10 mouse cellular contexts compared by ENCODE assay signal in genomic region chr16:93903027-93903426, GRCm38 (mm10). TPM values are rescaled to one million over a fixed set of nuclear protein-coding genes. Genes with fewer than 3 reads are reported as not detected.
A peak's percentile ranks its signal among the peaks of the same experiment; 100 is the strongest.
DNase-seq lines count a peak whose midpoint lies in the region; TF ChIP-seq lines count a peak whose summit lies in the region.
"Had no signal": no experiment of that assay in that cellular context is flagged by ENCODE, and none has a peak within 500 bp of the region (broad histone marks: within the 10 kb centered on the region; RNA-seq: fewer than 3 reads in every experiment).

No protein-coding gene starts in this region.

- DNase-seq in kidney, adult 18-20 months = peak; percentile 27
- no peak for DNase-seq in kidney, adult 9 months
- no peak for DNase-seq in spleen, adult 2 months (ENCODE audit: low read depth in 1 of 2, low spot score in 2 of 2)
- DNase-seq in spleen, adult 12 weeks (ENCODE audit: low spot score) = no peak
- DNase-seq in thymus, postnatal 25 days = peak; percentile 31
- DNase-seq in left cerebral cortex, postnatal 25 days (ENCODE audit: low spot score in 2 of 2) = no peak
- no peak for DNase-seq in urinary bladder, postnatal 14 days (ENCODE audit: low spot score)
- DNase-seq: liver, embryonic 13.5 days had no signal

- WGBS in spleen, adult 2 months = 91% methylated on average over 6 of the region's 6 CpGs

- TF ChIP-seq CTCF in spleen, adult 2 months (IDR thresholded peaks at IDR 0.05; ENCODE audit: extremely low read depth, insufficient read depth, insufficient read length, insufficient replicate concordance) = peak; percentile 18; the same call in 1 of the 2 replicates
- 0 out of 2 replicates have a peak, but pooled peaks have one; percentile 6 for TF ChIP-seq CTCF in cortical plate, adult 2 months (IDR thresholded peaks at IDR 0.05; ENCODE audit: extremely low read depth, insufficient read depth, low read length)

- H3K4me3 ChIP-seq in spleen, adult 2 months (ENCODE audit: extremely low read depth, insufficient read depth, insufficient read length) = no peak overlapping the region
- no peak overlapping the region for H3K4me3 ChIP-seq in cortical plate, adult 2 months (ENCODE audit: insufficient read depth, low read length)
- H3K4me3 ChIP-seq: liver, embryonic 13.5 days; stomach, embryonic 15.5 days had no signal

- no peak for TF ChIP-seq POLR2A in spleen, adult 2 months (IDR thresholded peaks at IDR 0.05; ENCODE audit: low read depth, low read length)
- no peak for TF ChIP-seq POLR2A in cortical plate, adult 2 months (IDR thresholded peaks at IDR 0.05; ENCODE audit: extremely low read depth, insufficient read depth, low read length)

- H3K4me1 ChIP-seq in spleen, adult 2 months (ENCODE audit: control insufficient read depth, insufficient read depth, insufficient read length) = no peaks in the 10 kb centered on the region; the same call in 1 of the 2 replicates
- no peaks in the 10 kb centered on the region for H3K4me1 ChIP-seq in cortical plate, adult 2 months (ENCODE audit: control insufficient read depth, insufficient read depth, low read length)
- H3K4me1 ChIP-seq: liver, embryonic 13.5 days had no signal

- 0 out of 2 replicates have a peak, but pooled peaks cover 1% of the 10 kb centered on the region for H3K36me3 ChIP-seq in spleen, adult 2 months (ENCODE audit: control insufficient read depth, insufficient read depth, low read length)

- no peak overlapping the region for H3K27ac ChIP-seq in spleen, adult 2 months (ENCODE audit: insufficient read depth, low read length)
- no peak overlapping the region for H3K27ac ChIP-seq in cortical plate, adult 2 months (ENCODE audit: insufficient read depth, low read length)
- H3K27ac ChIP-seq: liver, embryonic 13.5 days; stomach, embryonic 15.5 days had no signal

- H3K27me3 ChIP-seq in spleen, adult 2 months (ENCODE audit: control insufficient read depth, insufficient read depth, low read length) = no peaks in the 10 kb centered on the region
- H3K27me3 ChIP-seq: liver, embryonic 13.5 days; stomach, embryonic 15.5 days had no signal

- intact Hi-C loops in left cerebral cortex, postnatal 25 days (cut with DNase I) = no loop called here

RNA-seq across cellular contexts. Expression of gene Chaf1b, which starts 19.3 kb away (rescaled TPM):
- 4.9 and 5.7 TPM in 2 replicates for polyA plus RNA-seq in spleen, adult 2 months (2012; rRNA removed)
- 0.74 and 0.96 TPM in 2 replicates for polyA plus RNA-seq in cortical plate, adult 2 months (2012; rRNA removed)
- 1 to 10 TPM in 1 of 2 experiments, under 1 TPM in 1; 0.78 to 1.4 TPM for total RNA-seq in left cerebral cortex, postnatal 25 days (2021)

Comparison
In these comparisons a context has a peak if more than half of its experiments do, and no peak if none do; other contexts are left out.
1. DNase-seq: peak in kidney, adult 18-20 months (single experiment) and thymus, postnatal 25 days (single experiment); none in kidney, adult 9 months (single experiment), spleen, adult 2 months (0 of 2), spleen, adult 12 weeks (single experiment), left cerebral cortex, postnatal 25 days (0 of 2) and urinary bladder, postnatal 14 days (single experiment).